Mouse (Mus musculus): Measurements from ENCODE around the gene Actl7b. TPM values are rescaled to one million over a fixed set of nuclear protein-coding genes. Genes with fewer than 3 reads are reported as not detected.

Actl7b gene
- total and polyA plus RNA-seq, 3 experiments: 0.13 to 0.21 TPM; not detected in 1

DNA sequence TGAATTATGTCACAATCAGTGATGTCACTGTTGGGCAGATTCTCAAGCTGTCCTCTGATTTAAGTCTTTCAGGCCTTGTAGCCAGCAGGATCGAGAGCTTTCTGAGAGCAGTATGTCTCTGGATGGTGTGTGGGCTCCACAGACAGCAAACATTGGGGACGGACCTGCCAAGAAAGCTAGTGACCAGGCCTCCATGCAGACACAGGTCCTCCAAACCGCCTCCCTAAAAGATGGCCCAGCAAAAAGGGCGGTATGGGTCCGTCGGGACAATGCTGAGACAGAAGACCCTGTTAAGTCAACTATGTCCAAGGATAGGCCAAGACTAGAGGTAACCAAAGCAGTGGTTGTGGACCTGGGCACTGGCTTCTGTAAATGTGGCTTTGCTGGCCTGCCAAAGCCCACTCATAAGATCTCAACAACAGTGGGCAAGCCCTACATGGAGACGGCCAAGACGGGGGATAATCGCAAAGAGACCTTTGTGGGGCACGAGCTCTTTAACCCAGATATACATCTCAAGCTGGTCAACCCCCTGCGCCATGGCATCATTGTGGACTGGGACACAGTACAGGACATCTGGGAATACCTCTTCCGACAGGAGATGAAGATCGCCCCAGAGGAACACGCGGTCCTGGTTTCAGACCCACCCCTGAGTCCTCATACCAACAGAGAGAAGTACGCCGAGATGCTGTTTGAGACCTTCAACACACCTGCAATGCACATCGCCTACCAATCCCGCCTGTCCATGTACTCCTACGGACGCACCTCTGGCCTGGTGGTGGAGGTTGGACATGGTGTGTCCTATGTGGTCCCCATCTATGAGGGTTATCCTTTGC is 2.3 kb upstream of the Actl7b start, which contains the start of gene Actl7a:
TSS of gene Actl7a (plus strand) at position 51 of the 833 bp plus-strand sequence.
- DNase-seq (ENCODE audit: extremely low read depth): no peak
- Histone ChIP-seq H3K4me2 (ENCODE audit: insufficient read depth, low read depth, poor library complexity, severe bottlenecking) (no peak within 1 kb of the TSS), H3K79me2 (replicated peaks; ENCODE audit: control insufficient read depth, extremely low read depth, insufficient read depth, poor library complexity, severe bottlenecking) (no peaks in the 10 kb centered on the region), H3K27ac (ENCODE audit: insufficient read depth, low read depth) (no peak within 1 kb of the TSS), H3K4me1 (ENCODE audit: control insufficient read depth in 1 of 2, insufficient read depth in 2 of 2) (no peaks in the 10 kb centered on the region), H3K9ac (ENCODE audit: insufficient read depth, low read depth) (no peak within 1 kb of the TSS), H3K4me3 (replicated peaks in 1 of 3; ENCODE audit: low read depth in 2 of 3, low read length in 2 of 3, poor library complexity in 1 of 3) (no peak within 1 kb of the TSS), H3K9me3 (replicated peaks; ENCODE audit: low read length) (no peaks in the 10 kb centered on the region), H3K36me3 (replicated peaks in 1 of 2; ENCODE audit: control insufficient read depth in 1 of 2, insufficient read depth in 1 of 2, low read length in 1 of 2) (peaks cover 19 to 54% of the 10 kb centered on the region in 2 experiments), H3K27me3 (replicated peaks) (no peaks in the 10 kb centered on the region)
- TF ChIP-seq ELF1 (IDR thresholded peaks at IDR 0.05; ENCODE audit: low read depth, low read length) (no peak), RCOR1 (conservative IDR thresholded peaks at IDR 0.05; ENCODE audit: low read depth, low read length) (no peak), CHD2 (IDR thresholded peaks at IDR 0.05; ENCODE audit: low read length) (no peak), ETS1 (conservative IDR thresholded peaks at IDR 0.05; ENCODE audit: low read depth, low read length) (no peak), GABPA (IDR thresholded peaks at IDR 0.05; ENCODE audit: insufficient replicate concordance, low read depth, low read length) (no peak), UBTF (IDR thresholded peaks at IDR 0.05; ENCODE audit: low read depth, low read length) (no peak), NRF1 (IDR thresholded peaks at IDR 0.05; ENCODE audit: low read depth, low read length) (no peak), MAX (IDR thresholded peaks at IDR 0.05; ENCODE audit: low read length) (no peak), MEF2A (IDR thresholded peaks at IDR 0.05; ENCODE audit: borderline replicate concordance, low read depth, low read length) (no peak), MAFK (IDR thresholded peaks at IDR 0.05; ENCODE audit: insufficient replicate concordance, low read length) (no peak)
- in situ Hi-C loops (cut with MboI; ENCODE audit: low pct_ligation_motif_present, low pct_unique_long_range_greater_than_20kb, low sequenced_read_pairs) (no loop called here), dilution Hi-C loops (cut with MboI; ENCODE audit: extremely low pct_ligation_motif_present, extremely low pct_unique_long_range_greater_than_20kb, low sequenced_read_pairs) (no loop called here)

- in situ Hi-C loops (cut with MboI; ENCODE audit: low pct_ligation_motif_present, low pct_unique_long_range_greater_than_20kb, low sequenced_read_pairs) (no loop called here), dilution Hi-C loops (cut with MboI; ENCODE audit: extremely low pct_ligation_motif_present, extremely low pct_unique_long_range_greater_than_20kb, low sequenced_read_pairs) (no loop called here)
- Histone ChIP-seq H3K27ac (ENCODE audit: insufficient read depth, low read depth) (no peak overlapping the region), H3K27me3 (replicated peaks) (no peaks in the 10 kb centered on the region), H3K4me2 (ENCODE audit: insufficient read depth, low read depth, poor library complexity, severe bottlenecking) (no peak overlapping the region), H3K9me3 (replicated peaks; ENCODE audit: low read length) (no peaks in the 10 kb centered on the region), H3K4me3 (replicated peaks in 1 of 3; ENCODE audit: low read depth in 2 of 3, low read length in 2 of 3, poor library complexity in 1 of 3) (no peak overlapping the region), H3K9ac (ENCODE audit: insufficient read depth, low read depth) (no peak overlapping the region), H3K4me1 (ENCODE audit: control insufficient read depth in 1 of 2, insufficient read depth in 2 of 2) (no peaks in the 10 kb centered on the region), H3K36me3 (replicated peaks in 1 of 2; ENCODE audit: control insufficient read depth in 1 of 2, insufficient read depth in 1 of 2, low read length in 1 of 2) (peaks cover 15 to 47% of the 10 kb centered on the region in 2 experiments), H3K79me2 (replicated peaks; ENCODE audit: control insufficient read depth, extremely low read depth, insufficient read depth, poor library complexity, severe bottlenecking) (no peaks in the 10 kb centered on the region)
- DNase-seq (ENCODE audit: extremely low read depth): no peak
- no peak for TF ChIP-seq PAX5 (IDR thresholded peaks at IDR 0.05; ENCODE audit: low read length)
- no peak for TF ChIP-seq USF2 (conservative IDR thresholded peaks at IDR 0.05; ENCODE audit: low read depth, low read length)
- TF ChIP-seq TCF12 (IDR thresholded peaks at IDR 0.05; ENCODE audit: low read depth, low read length): no peak
- no peak for TF ChIP-seq ZC3H11A (IDR thresholded peaks at IDR 0.05; ENCODE audit: low read depth, low read length)
- no peak for TF ChIP-seq POLR2AphosphoS2 (IDR thresholded peaks at IDR 0.05; ENCODE audit: low read depth, low read length)
- no peak for TF ChIP-seq RAD21 (IDR thresholded peaks at IDR 0.05; ENCODE audit: low read depth, low read length)
- TF ChIP-seq MAX (IDR thresholded peaks at IDR 0.05; ENCODE audit: low read length): no peak
- TF ChIP-seq SIN3A (IDR thresholded peaks at IDR 0.05; ENCODE audit: low read length): no peak
- TF ChIP-seq CHD1 (IDR thresholded peaks at IDR 0.05; ENCODE audit: low read depth, low read length): no peak
- no peak for TF ChIP-seq ETS1 (conservative IDR thresholded peaks at IDR 0.05; ENCODE audit: low read depth, low read length)
- TF ChIP-seq GABPA (IDR thresholded peaks at IDR 0.05; ENCODE audit: insufficient replicate concordance, low read depth, low read length): no peak
- TF ChIP-seq USF1 (IDR thresholded peaks at IDR 0.05; ENCODE audit: low read depth, low read length): no peak
- TF ChIP-seq JUND (conservative IDR thresholded peaks at IDR 0.05; ENCODE audit: low read depth, low read length): no peak
- TF ChIP-seq JUN (IDR thresholded peaks at IDR 0.05; ENCODE audit: insufficient read depth, low read depth, low read length): no peak
- TF ChIP-seq MAZ (IDR thresholded peaks at IDR 0.05; ENCODE audit: low read depth, low read length): no peak
Observed at GRCm38 (mm10) chr4:56742698-56743097, 1.5 kb upstream of the Actl7b start.
